Mouse (Mus musculus): ENCODE data around the gene Wnt9b. TPM values are rescaled to one million over a fixed set of nuclear protein-coding genes. Genes with fewer than 3 reads are reported as not detected.
A peak's percentile ranks its signal among the peaks of the same experiment; 100 is the strongest.

Gene Wnt9b
- total RNA-seq, 2 experiments from 2014 or later, result 0.07 to 0.30 TPM

DNA sequence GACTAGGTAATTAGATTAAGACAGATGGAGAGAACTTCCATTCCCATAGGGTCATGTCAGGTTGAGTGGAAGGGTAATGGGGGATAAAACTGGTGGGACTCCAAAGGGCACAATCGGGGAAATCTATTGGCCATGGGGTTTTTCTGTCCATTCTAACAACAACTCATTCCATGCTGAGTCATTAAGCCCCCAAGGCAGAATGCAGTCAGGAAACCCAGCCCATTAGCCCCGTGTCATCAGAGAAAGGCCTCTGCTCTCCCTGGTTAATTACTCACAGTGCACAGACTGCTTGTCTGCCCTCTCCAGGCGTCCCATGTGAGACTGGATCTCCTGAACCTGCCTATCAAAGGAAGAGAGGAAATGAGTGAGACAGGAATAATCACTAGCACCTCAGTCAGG is 60.6 kb downstream of the Wnt9b start:
- intact Hi-C loops (cut with DNase I), result no loop called here
- DNase-seq (ENCODE audit: low spot score in 2 of 2), result no peak

GRCm38 (mm10) chr11:103688271-103688979 is 61.2 kb downstream of the Wnt9b start:
- intact Hi-C loops (cut with DNase I), result no loop called here
- no peak for DNase-seq (ENCODE audit: low spot score in 2 of 2)

DNA sequence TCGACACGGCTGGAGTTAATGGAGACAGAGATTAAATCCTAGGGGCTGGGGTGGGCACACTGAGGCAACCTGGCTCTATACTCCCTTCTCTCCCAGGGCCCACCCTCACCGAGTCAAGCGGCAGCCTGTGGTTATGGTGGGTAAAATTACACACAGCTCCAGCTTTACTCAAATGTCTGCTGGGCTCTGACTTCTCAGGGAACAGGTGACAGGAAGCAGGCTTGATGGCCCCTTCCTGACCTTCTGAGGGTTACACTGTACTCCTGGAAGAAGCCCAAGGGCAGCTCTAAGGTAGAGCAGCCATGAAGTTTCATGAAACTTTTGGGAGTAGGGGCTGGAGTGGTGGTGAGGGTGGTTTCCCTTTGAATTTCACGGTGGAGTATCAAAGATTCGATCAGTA is 62.9 kb downstream of the Wnt9b start:
- no peak for DNase-seq (ENCODE audit: low spot score in 2 of 2)
- intact Hi-C loops (cut with DNase I), result no loop called here

GRCm38 (mm10) chr11:103685261-103685736 is 64.3 kb downstream of the Wnt9b start:
- intact Hi-C loops (cut with DNase I), result no loop called here
- peak; percentile 59 to 78 for DNase-seq (ENCODE audit: low spot score in 2 of 2)

DNA sequence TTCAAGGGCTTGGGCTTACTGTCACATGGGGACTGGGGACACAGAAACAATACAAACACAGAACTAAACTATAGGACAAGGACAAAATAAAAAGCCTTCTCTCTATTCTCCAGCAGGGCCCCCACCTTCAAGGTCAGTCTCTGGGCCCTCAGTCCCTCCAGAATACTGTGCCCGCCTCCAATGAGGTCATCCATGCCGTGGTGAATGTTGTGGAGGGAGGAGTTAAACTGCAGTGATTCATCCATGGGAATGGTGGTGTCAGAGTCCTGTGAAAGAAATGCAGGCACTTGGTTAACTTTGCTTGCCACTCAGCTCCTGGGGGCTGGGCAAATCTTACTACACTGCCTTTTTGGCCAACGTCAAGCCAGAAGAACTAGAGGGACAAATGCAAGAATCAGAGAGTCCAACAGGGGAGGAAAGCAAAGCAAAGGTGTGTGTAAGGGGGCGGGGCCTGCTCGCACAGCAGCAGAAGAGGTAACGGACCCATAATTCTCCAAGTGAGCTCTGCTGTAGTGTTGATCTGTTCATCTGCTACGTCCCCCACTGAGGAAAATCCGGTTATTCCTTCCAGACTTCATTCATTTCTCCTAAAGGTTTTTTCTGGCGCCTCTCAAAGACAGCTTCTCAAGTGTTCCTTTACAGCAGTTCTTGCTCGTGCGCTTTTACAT is 65.8 kb downstream of the Wnt9b start:
- DNase-seq (ENCODE audit: low spot score in 2 of 2), result no peak
- intact Hi-C loops (cut with DNase I), result no loop called here

Other genes with a start within 250 kb of the Wnt9b start
- not detected for gene Lrrc37a, start 245.2 kb downstream of the Wnt9b start, total RNA-seq (2021)
- not detected for gene Gm884, start 128.7 kb downstream of the Wnt9b start, total RNA-seq (2021)
- gene Lyzl6, start 110.9 kb downstream of the Wnt9b start, total RNA-seq (2021), result not detected
- gene Rprml, start 100.3 kb downstream of the Wnt9b start, total RNA-seq (2021), result 10 to 100 TPM; 84.4 to 96.3 TPM
- gene Gosr2, start 51.9 kb downstream of the Wnt9b start, total RNA-seq (2021), result 10 to 100 TPM; 70.8 to 72.4 TPM
- gene Wnt3, start 24.3 kb upstream of the Wnt9b start, total RNA-seq (2021), result 1 to 10 TPM in 1 of 2 experiments, under 1 TPM in 1; 0.92 to 1.4 TPM
- 100 to 1,000 TPM; 889 to 958 TPM for gene Nsf, start 204.2 kb upstream of the Wnt9b start, total RNA-seq (2021)
- gene Arf2, start 216.9 kb upstream of the Wnt9b start, total RNA-seq (2021), result 10 to 100 TPM; 48.9 to 56.4 TPM